Mouse (Mus musculus): Measurements from ENCODE around the gene Tepp. TPM values are rescaled to one million over a fixed set of nuclear protein-coding genes. Genes with fewer than 3 reads are reported as not detected.

Gene Tepp
- total and polyA plus RNA-seq, 2 experiments from 2014 or later: not detected

DNA sequence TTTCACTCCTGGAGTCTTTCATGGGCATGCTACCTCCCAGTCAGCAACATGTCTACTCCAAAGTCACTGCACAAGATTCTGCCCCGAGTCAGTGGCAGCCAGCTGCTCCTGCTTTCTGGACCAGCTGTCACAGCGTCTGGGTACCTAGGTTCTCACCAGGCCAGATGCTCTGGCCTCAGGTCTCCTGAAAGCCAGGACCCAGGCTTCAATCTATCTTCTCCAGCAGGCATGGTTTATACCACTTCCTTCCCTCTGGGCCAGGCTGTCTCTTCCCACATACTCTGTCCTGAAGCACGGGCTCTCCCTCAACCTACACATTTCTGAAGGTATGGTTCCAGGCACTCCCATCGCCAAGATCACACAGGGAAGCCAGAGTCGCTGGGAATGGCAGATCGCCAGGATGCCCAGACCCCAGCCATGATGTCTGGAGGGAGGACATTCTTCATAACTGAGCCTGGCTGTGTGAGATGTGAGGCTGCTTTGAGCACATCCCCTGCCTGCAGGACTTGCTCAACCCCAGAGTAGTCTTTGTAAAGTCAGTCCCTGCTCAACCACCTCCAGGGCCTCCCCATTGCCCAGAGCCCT is 21.2 kb upstream of the Tepp start:
- TF ChIP-seq EP300 (IDR thresholded peaks at IDR 0.05; ENCODE audit: low read depth): no peak
- TF ChIP-seq CTCF (IDR thresholded peaks at IDR 0.05; ENCODE audit: low read depth): no peak
- DNase-seq (ENCODE audit: low spot score): no peak
- H3K9me3 ChIP-seq (replicated peaks; ENCODE audit: control insufficient read depth, low read length): no peaks in the 10 kb centered on the region
- no peak overlapping the region for H3K4me3 ChIP-seq (ENCODE audit: low read depth, low read length)
- no peak overlapping the region for H3K4me2 ChIP-seq (ENCODE audit: low read depth, low read length)
- WGBS: 51% methylated on average over 6 of the region's 6 CpGs
- no peaks in the 10 kb centered on the region for H3K4me1 ChIP-seq (ENCODE audit: control insufficient read depth, insufficient read depth)
- no peak overlapping the region for H3K9ac ChIP-seq (replicated peaks; ENCODE audit: low read depth, low read length)
- no peak overlapping the region for H3K27ac ChIP-seq (ENCODE audit: low read depth)
- H3K36me3 ChIP-seq (replicated peaks; ENCODE audit: control insufficient read depth, insufficient read depth, low read length): no peaks in the 10 kb centered on the region
- no peak for ATAC-seq (ENCODE audit: insufficient read depth, low read depth)
- H3K27me3 ChIP-seq (ENCODE audit: control insufficient read depth, insufficient read depth, low read length): no peaks in the 10 kb centered on the region

DNA sequence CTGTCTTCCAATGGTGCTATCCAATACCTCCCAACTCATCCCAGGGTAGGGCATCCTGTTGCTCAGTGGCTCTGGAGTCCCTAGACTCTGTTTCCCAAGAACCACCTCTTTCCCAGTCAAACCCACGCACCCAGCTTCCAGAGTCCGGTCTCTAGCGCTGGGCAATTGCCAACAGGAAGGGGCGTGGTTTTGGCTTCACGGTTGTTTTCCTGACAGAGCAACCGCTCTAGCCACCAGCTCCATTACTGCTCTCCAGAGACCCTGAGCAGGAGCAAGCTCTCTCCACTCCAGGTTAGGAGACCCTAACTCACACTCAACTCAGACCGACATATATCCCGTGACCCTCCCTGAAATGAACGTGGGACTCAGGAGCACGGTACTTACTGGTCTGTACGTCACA is 17.2 kb upstream of the Tepp start:
- Histone ChIP-seq H3K4me1 (ENCODE audit: control insufficient read depth, insufficient read depth) (no peaks in the 10 kb centered on the region), H3K27ac (ENCODE audit: low read depth) (peak overlapping the region; percentile 76), H3K27me3 (ENCODE audit: control insufficient read depth, insufficient read depth, low read length) (no peaks in the 10 kb centered on the region), H3K9ac (replicated peaks; ENCODE audit: low read depth, low read length) (peak overlapping the region; percentile 28), H3K36me3 (replicated peaks; ENCODE audit: control insufficient read depth, insufficient read depth, low read length) (no peaks in the 10 kb centered on the region), H3K9me3 (replicated peaks; ENCODE audit: control insufficient read depth, low read length) (no peaks in the 10 kb centered on the region), H3K4me3 (ENCODE audit: low read depth, low read length) (peak overlapping the region; percentile 35), H3K4me2 (ENCODE audit: low read depth, low read length) (peak overlapping the region; percentile 59)
- ATAC-seq (ENCODE audit: insufficient read depth, low read depth) (peak; percentile 63; the same call in 1 of the 2 replicates), DNase-seq (ENCODE audit: low spot score) (peak; percentile 76)
- no peak for TF ChIP-seq EP300 (IDR thresholded peaks at IDR 0.05; ENCODE audit: low read depth)
- no peak for TF ChIP-seq CTCF (IDR thresholded peaks at IDR 0.05; ENCODE audit: low read depth)
- WGBS: 50% methylated on average over 9 of the region's 11 CpGs

DNA sequence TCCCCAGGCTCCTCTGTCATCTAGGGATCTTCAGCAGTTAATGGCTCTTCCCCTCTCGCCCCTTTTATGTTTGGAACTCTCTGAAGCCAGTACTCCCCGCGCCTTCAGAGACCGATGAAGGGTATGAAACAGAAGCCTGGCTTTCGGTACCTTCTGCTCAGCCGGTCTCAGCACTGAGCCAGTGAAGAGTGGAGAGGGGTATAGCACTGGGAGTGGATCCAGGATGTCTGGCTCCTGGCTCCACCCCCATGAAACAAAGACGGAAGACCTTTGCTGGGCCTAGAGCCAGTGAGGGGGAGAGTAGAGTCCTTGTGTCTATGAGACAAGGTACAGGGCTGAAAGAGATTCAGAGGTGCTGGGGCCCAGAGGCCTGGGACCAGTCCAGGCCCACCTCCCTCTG is 16.5 kb upstream of the Tepp start:
- peak overlapping the region; percentile 28 for H3K9ac ChIP-seq (replicated peaks; ENCODE audit: low read depth, low read length)
- 32% methylated on average over 7 of the region's 7 CpGs for WGBS
- peak overlapping the region; percentile 76 for H3K27ac ChIP-seq (ENCODE audit: low read depth)
- peak; percentile 40 for DNase-seq (ENCODE audit: low spot score)
- H3K36me3 ChIP-seq (replicated peaks; ENCODE audit: control insufficient read depth, insufficient read depth, low read length): no peaks in the 10 kb centered on the region
- no peaks in the 10 kb centered on the region for H3K27me3 ChIP-seq (ENCODE audit: control insufficient read depth, insufficient read depth, low read length)
- H3K9me3 ChIP-seq (replicated peaks; ENCODE audit: control insufficient read depth, low read length): no peaks in the 10 kb centered on the region
- TF ChIP-seq CTCF (IDR thresholded peaks at IDR 0.05; ENCODE audit: low read depth): no peak
- TF ChIP-seq EP300 (IDR thresholded peaks at IDR 0.05; ENCODE audit: low read depth): no peak
- H3K4me2 ChIP-seq (ENCODE audit: low read depth, low read length): peak overlapping the region; percentile 59
- no peaks in the 10 kb centered on the region for H3K4me1 ChIP-seq (ENCODE audit: control insufficient read depth, insufficient read depth)
- ATAC-seq (ENCODE audit: insufficient read depth, low read depth): peak; percentile 82
- H3K4me3 ChIP-seq (ENCODE audit: low read depth, low read length): peak overlapping the region; percentile 35

DNA sequence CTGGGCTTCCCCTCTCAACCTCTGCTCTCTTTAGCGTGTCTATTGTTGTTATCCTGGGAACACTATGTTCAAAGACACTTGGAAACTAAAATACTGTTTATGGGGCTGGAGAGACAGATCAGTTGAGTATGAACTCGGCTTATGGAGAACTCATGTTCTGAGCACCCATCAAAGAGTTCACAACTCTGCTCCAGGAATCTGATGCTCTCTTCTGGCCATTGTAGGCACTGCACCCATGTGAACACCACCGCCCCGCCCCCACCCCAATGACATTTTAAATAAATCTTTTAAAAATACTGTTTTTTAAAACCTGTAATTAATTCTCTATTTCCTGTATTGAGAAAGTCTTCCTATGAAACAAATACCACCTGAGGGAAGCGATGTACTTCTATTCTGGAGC is 8.0 kb upstream of the Tepp start:
- DNase-seq (ENCODE audit: low spot score) (peak; percentile 57), ATAC-seq (ENCODE audit: insufficient read depth, low read depth) (peak; percentile 39; the same call in 1 of the 2 replicates)
- H3K4me1 ChIP-seq (ENCODE audit: control insufficient read depth, insufficient read depth): no peaks in the 10 kb centered on the region
- H3K36me3 ChIP-seq (replicated peaks; ENCODE audit: control insufficient read depth, insufficient read depth, low read length): no peaks in the 10 kb centered on the region
- WGBS: 15% methylated on average over 5 of the region's 5 CpGs
- no peak overlapping the region for H3K4me2 ChIP-seq (ENCODE audit: low read depth, low read length)
- H3K4me3 ChIP-seq (ENCODE audit: low read depth, low read length): no peak overlapping the region
- H3K9me3 ChIP-seq (replicated peaks; ENCODE audit: control insufficient read depth, low read length): no peaks in the 10 kb centered on the region
- H3K9ac ChIP-seq (replicated peaks; ENCODE audit: low read depth, low read length): no peak overlapping the region
- H3K27me3 ChIP-seq (ENCODE audit: control insufficient read depth, insufficient read depth, low read length): no peaks in the 10 kb centered on the region
- no peak for TF ChIP-seq EP300 (IDR thresholded peaks at IDR 0.05; ENCODE audit: low read depth)
- TF ChIP-seq CTCF (IDR thresholded peaks at IDR 0.05; ENCODE audit: low read depth): peak; percentile 75
- H3K27ac ChIP-seq (ENCODE audit: low read depth): no peak overlapping the region

DNA sequence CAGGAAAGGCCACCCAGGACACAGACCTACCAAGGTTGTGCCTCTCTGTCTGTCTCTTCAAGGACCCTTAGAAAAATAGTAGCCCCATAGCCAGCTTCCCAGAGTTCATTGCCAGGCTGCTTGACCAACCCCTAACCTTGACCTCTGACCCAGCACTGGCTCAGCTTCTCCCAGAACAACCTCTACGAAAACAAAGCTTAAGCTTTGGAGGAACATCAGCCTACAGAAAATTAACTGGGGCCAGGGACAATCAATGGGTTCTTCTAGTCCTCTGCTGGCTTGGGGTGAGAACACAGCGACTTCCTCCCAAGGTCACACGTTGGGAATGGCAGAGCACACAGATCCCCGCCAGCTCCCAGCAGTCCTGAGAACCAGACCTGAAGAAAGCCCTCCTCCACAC is 4.8 kb upstream of the Tepp start:
- Histone ChIP-seq H3K4me1 (ENCODE audit: control insufficient read depth, insufficient read depth) (no peaks in the 10 kb centered on the region), H3K9ac (replicated peaks; ENCODE audit: low read depth, low read length) (no peak overlapping the region), H3K27me3 (ENCODE audit: control insufficient read depth, insufficient read depth, low read length) (no peaks in the 10 kb centered on the region), H3K9me3 (replicated peaks; ENCODE audit: control insufficient read depth, low read length) (no peaks in the 10 kb centered on the region), H3K36me3 (replicated peaks; ENCODE audit: control insufficient read depth, insufficient read depth, low read length) (no peaks in the 10 kb centered on the region), H3K27ac (ENCODE audit: low read depth) (no peak overlapping the region), H3K4me2 (ENCODE audit: low read depth, low read length) (no peak overlapping the region), H3K4me3 (ENCODE audit: low read depth, low read length) (no peak overlapping the region)
- ATAC-seq (ENCODE audit: insufficient read depth, low read depth) (no peak), DNase-seq (ENCODE audit: low spot score) (no peak)
- 44% methylated on average over 4 of the region's 4 CpGs for WGBS
- TF ChIP-seq EP300 (IDR thresholded peaks at IDR 0.05; ENCODE audit: low read depth) (no peak), CTCF (IDR thresholded peaks at IDR 0.05; ENCODE audit: low read depth) (no peak)

DNA sequence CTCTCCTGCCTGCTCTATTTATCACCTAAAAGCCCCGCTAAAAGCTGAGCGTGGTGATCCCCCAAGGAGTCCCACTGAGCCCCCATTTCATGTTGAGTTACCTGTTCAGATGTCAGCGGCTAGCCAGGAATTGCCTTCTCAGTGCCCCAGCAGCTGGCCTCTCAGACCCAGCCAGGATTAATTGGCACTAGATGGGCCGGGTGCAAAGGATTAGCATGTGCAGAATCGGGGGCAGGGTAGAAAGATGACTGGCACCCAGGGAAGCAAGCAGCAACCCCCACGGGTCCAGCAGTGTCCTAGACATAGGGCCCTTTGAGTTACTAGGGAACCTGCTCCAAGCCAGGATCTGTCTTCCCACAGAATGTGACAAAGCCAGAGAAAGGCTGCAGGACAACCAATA is 3.9 kb upstream of the Tepp start, which contains the start of gene Cngb1:
Gene Cngb1, minus strand, starts transcription at position 155 of the 400 bp plus-strand sequence.
- Histone ChIP-seq H3K4me3 (ENCODE audit: low read depth, low read length) (no peak within 1 kb of the TSS), H3K27me3 (ENCODE audit: control insufficient read depth, insufficient read depth, low read length) (no peaks in the 10 kb centered on the region), H3K9ac (replicated peaks; ENCODE audit: low read depth, low read length) (no peak within 1 kb of the TSS), H3K27ac (ENCODE audit: low read depth) (no peak within 1 kb of the TSS), H3K36me3 (replicated peaks; ENCODE audit: control insufficient read depth, insufficient read depth, low read length) (no peaks in the 10 kb centered on the region), H3K4me1 (ENCODE audit: control insufficient read depth, insufficient read depth) (no peaks in the 10 kb centered on the region), H3K9me3 (replicated peaks; ENCODE audit: control insufficient read depth, low read length) (no peaks in the 10 kb centered on the region), H3K4me2 (ENCODE audit: low read depth, low read length) (no peak within 1 kb of the TSS)
- WGBS: 38% methylated on average over 6 of the region's 6 CpGs
- DNase-seq (ENCODE audit: low spot score) (no peak), ATAC-seq (ENCODE audit: insufficient read depth, low read depth) (no peak)
- no peak for TF ChIP-seq EP300 (IDR thresholded peaks at IDR 0.05; ENCODE audit: low read depth)
- TF ChIP-seq CTCF (IDR thresholded peaks at IDR 0.05; ENCODE audit: low read depth): no peak

All from heart, postnatal 0 days (tissue).